Mouse (Mus musculus): ENCODE measurements around the gene Cfhr2. TPM values are rescaled to one million over a fixed set of nuclear protein-coding genes. Genes with fewer than 3 reads are reported as not detected.
"Not testable (repeated sequence)": the region's sequence is repeated elsewhere in the genome, so short reads cannot be mapped to it uniquely, and the experiment has no call there.

The Cfhr2 gene
- 0.09 TPM in 1 of 2 replicates, not detected in the other for polyA plus RNA-seq (2015; fragmentation: Nextera tagmentation; extraction: Ambion mirVana)

DNA sequence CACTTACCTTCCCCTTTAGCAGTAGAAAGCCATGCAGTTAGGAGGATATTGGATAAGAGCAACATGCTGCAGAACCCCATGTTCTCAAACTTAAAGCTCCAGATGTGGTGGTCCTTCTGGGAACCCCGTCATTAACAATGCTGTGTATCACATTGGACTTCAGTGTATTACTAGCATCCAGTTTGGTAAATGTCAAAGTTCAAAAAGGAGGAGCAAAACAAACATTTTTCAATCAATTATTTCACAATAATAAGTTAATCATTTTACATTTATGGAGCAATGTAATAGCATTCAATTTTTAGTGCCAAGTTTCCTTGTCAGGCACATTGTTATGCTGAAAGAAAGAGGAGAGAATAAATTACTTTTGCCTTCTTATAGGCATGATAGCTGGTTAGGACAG lies at the start of gene Cfhr2:
Cfhr2 (minus strand) TSS at position 155 of the 400 bp plus-strand sequence.
- Histone ChIP-seq H3K36me3 (ENCODE audit: control insufficient read depth, insufficient read depth) (no peaks in the 10 kb centered on the region), H3K4me2 (ENCODE audit: low read depth, low read length) (no peak within 1 kb of the TSS), H3K27ac (ENCODE audit: low read length) (no peak within 1 kb of the TSS), H3K4me1 (ENCODE audit: control insufficient read depth, insufficient read depth, low read length) (no peaks in the 10 kb centered on the region), H3K9me3 (replicated peaks; ENCODE audit: control insufficient read depth, low read length) (no peaks in the 10 kb centered on the region), H3K9ac (ENCODE audit: low read length) (no peak within 1 kb of the TSS), H3K4me3 (ENCODE audit: low read length) (no peak within 1 kb of the TSS), H3K27me3 (ENCODE audit: control insufficient read depth, insufficient read depth, low read length) (no peaks in the 10 kb centered on the region)
- 69% methylated on average over 1 of the region's 1 CpGs for WGBS
- ATAC-seq (replicated peaks; ENCODE audit: extremely low read depth, insufficient read depth, low FRiP score): no peak

DNA sequence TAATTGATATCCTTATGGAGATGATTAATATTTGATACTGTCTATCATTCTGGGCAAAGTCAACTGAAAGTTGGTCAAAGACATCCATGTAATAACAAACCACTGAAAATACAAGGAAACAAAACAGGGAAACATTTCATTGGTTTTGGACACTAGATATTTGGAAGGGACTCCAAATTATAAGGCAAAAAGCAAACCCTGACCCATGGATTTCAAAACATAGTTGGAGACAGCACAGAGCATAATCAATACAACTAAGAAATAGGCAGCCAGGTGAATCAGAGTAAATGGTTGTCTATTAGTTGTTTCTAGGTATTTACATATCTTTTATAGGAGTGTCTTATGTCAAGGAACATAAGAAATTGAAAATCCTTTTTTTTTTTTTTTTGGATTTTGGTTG lies 5.2 kb upstream of the Cfhr2 start:
- no peaks in the 10 kb centered on the region for H3K27me3 ChIP-seq (ENCODE audit: control insufficient read depth, insufficient read depth, low read length)
- no peak overlapping the region for H3K4me2 ChIP-seq (ENCODE audit: low read depth, low read length)
- no peaks in the 10 kb centered on the region for H3K4me1 ChIP-seq (ENCODE audit: control insufficient read depth, insufficient read depth, low read length)
- no peaks in the 10 kb centered on the region for H3K36me3 ChIP-seq (ENCODE audit: control insufficient read depth, insufficient read depth)
- ATAC-seq (replicated peaks; ENCODE audit: extremely low read depth, insufficient read depth, low FRiP score): no peak
- no peaks in the 10 kb centered on the region for H3K9me3 ChIP-seq (replicated peaks; ENCODE audit: control insufficient read depth, low read length)
- H3K4me3 ChIP-seq (ENCODE audit: low read length): no peak overlapping the region
- H3K9ac ChIP-seq (ENCODE audit: low read length): no peak overlapping the region
- no peak overlapping the region for H3K27ac ChIP-seq (ENCODE audit: low read length)

DNA sequence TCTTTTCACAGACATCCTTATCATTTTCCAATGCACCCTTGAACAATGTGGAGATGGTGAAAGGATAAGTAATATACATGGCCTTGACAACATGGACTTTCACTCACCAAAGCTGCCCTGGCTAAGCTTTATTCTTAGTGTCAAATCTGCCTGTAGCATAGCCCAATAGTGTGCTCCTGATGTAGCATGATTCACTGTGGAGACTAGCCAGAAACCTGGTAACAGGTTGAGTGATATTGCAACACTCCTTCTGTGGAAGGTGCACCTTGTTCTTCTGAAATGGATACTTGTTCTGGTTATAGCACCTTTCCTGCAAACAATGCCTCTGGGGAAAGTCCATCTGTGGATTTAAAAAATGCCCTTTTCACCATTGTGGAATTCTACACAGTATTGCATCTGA lies 1.7 kb upstream of the Cfhr2 start:
- Histone ChIP-seq H3K4me2 (ENCODE audit: low read depth, low read length) (no peak overlapping the region), H3K9me3 (replicated peaks; ENCODE audit: control insufficient read depth, low read length) (no peaks in the 10 kb centered on the region), H3K9ac (ENCODE audit: low read length) (no peak overlapping the region), H3K27me3 (ENCODE audit: control insufficient read depth, insufficient read depth, low read length) (no peaks in the 10 kb centered on the region), H3K4me3 (ENCODE audit: low read length) (no peak overlapping the region), H3K4me1 (ENCODE audit: control insufficient read depth, insufficient read depth, low read length) (no peaks in the 10 kb centered on the region), H3K27ac (ENCODE audit: low read length) (no peak overlapping the region), H3K36me3 (ENCODE audit: control insufficient read depth, insufficient read depth) (no peaks in the 10 kb centered on the region)
- no peak for ATAC-seq (replicated peaks; ENCODE audit: extremely low read depth, insufficient read depth, low FRiP score)

DNA sequence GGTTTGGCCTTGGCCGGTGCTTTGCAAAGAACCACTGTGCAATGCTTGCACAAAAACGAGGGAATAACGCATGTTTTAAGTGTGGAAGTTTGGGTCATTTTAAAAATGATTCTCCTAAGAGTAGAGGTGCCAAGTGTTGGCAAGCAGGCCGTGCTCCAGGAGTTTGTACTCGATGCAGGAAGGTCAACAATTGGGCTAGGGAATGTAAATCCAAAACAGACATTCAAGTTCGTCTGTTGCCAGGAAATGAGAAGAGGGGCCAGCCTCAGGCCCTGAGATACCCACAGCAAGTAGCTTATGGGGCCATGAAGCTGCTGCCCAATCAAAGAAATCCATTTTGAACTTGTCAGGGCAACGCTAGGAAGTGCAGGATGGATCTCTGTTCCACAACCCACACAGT lies 18.8 kb downstream of the Cfhr2 start:
- WGBS: 66% methylated on average over 7 of the region's 7 CpGs
- H3K9me3 ChIP-seq (replicated peaks; ENCODE audit: control insufficient read depth, low read length): no peaks in the 10 kb centered on the region; the same call in none of the 2 replicates
- no peak overlapping the region for H3K4me2 ChIP-seq (ENCODE audit: low read depth, low read length)
- H3K36me3 ChIP-seq (ENCODE audit: control insufficient read depth, insufficient read depth): no peaks in the 10 kb centered on the region
- H3K4me3 ChIP-seq (ENCODE audit: low read length): no peak overlapping the region
- no peaks in the 10 kb centered on the region for H3K27me3 ChIP-seq (ENCODE audit: control insufficient read depth, insufficient read depth, low read length)
- H3K9ac ChIP-seq (ENCODE audit: low read length): no peak overlapping the region
- no peak overlapping the region for H3K27ac ChIP-seq (ENCODE audit: low read length)
- no peaks in the 10 kb centered on the region for H3K4me1 ChIP-seq (ENCODE audit: control insufficient read depth, insufficient read depth, low read length)
- ATAC-seq (replicated peaks; ENCODE audit: extremely low read depth, insufficient read depth, low FRiP score): no peak

- H3K36me3 ChIP-seq (ENCODE audit: control insufficient read depth, insufficient read depth): no peaks in the 10 kb centered on the region
- H3K4me1 ChIP-seq (ENCODE audit: control insufficient read depth, insufficient read depth, low read length): no peaks in the 10 kb centered on the region
- H3K4me2 ChIP-seq (ENCODE audit: low read depth, low read length): no peak overlapping the region
- ATAC-seq (replicated peaks; ENCODE audit: extremely low read depth, insufficient read depth, low FRiP score): no peak
- no peaks in the 10 kb centered on the region for H3K27me3 ChIP-seq (ENCODE audit: control insufficient read depth, insufficient read depth, low read length)
- no peak overlapping the region for H3K9ac ChIP-seq (ENCODE audit: low read length)
- no peaks in the 10 kb centered on the region; the same call in none of the 2 replicates for H3K9me3 ChIP-seq (replicated peaks; ENCODE audit: control insufficient read depth, low read length)
- no peak overlapping the region for H3K27ac ChIP-seq (ENCODE audit: low read length)
- WGBS: 92% methylated on average over 2 of the region's 2 CpGs
- no peak overlapping the region for H3K4me3 ChIP-seq (ENCODE audit: low read length)
Measured at GRCm38 (mm10) chr1:139839290-139839689, 19.2 kb downstream of the Cfhr2 start.

DNA sequence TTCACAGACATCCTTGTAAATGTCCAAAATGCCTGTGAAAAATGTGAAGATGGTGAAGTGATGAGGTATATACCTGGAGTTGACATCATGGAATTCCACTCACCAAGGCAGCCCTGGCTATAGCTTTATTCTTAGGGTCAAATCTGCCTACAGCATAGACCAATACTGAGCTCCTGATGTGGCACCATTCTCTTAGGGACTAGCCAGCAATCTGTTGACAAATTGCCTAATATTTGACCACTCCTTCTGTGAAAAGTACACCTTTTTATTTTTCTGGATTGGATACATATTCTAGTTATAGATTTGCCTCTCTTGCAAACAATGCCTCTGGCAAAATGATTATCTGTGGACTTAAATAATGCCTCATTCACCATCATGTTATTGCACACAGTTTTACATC lies 49.9 kb downstream of the Cfhr2 start:
- no peaks in the 10 kb centered on the region for H3K4me1 ChIP-seq (ENCODE audit: control insufficient read depth, insufficient read depth, low read length)
- no peak for ATAC-seq (replicated peaks; ENCODE audit: extremely low read depth, insufficient read depth, low FRiP score)
- H3K27ac ChIP-seq (ENCODE audit: low read length): no peak overlapping the region
- H3K27me3 ChIP-seq (ENCODE audit: control insufficient read depth, insufficient read depth, low read length): no peaks in the 10 kb centered on the region
- no peak overlapping the region for H3K4me3 ChIP-seq (ENCODE audit: low read length)
- no peaks in the 10 kb centered on the region for H3K36me3 ChIP-seq (ENCODE audit: control insufficient read depth, insufficient read depth)
- no peak overlapping the region for H3K4me2 ChIP-seq (ENCODE audit: low read depth, low read length)
- no peaks in the 10 kb centered on the region for H3K9me3 ChIP-seq (replicated peaks; ENCODE audit: control insufficient read depth, low read length)
- H3K9ac ChIP-seq (ENCODE audit: low read length): no peak overlapping the region

- no peaks in the 10 kb centered on the region for H3K27me3 ChIP-seq (ENCODE audit: control insufficient read depth, insufficient read depth, low read length)
- no peaks in the 10 kb centered on the region for H3K4me1 ChIP-seq (ENCODE audit: control insufficient read depth, insufficient read depth, low read length)
- H3K36me3 ChIP-seq (ENCODE audit: control insufficient read depth, insufficient read depth): no peaks in the 10 kb centered on the region
- H3K4me2 ChIP-seq (ENCODE audit: low read depth, low read length): no peak within 1 kb of the TSS
- ATAC-seq (replicated peaks; ENCODE audit: extremely low read depth, insufficient read depth, low FRiP score): no peak
- no peak within 1 kb of the TSS for H3K27ac ChIP-seq (ENCODE audit: low read length)
- whole genome bisulfite sequencing: 96% methylated on average over 1 of the region's 1 CpGs
- no peaks in the 10 kb centered on the region for H3K9me3 ChIP-seq (replicated peaks; ENCODE audit: control insufficient read depth, low read length)
- no peak within 1 kb of the TSS for H3K4me3 ChIP-seq (ENCODE audit: low read length)
- H3K9ac ChIP-seq (ENCODE audit: low read length): no peak within 1 kb of the TSS
Measured at GRCm38 (mm10) chr1:139781143-139781542, 77.4 kb downstream of the Cfhr2 start, which contains the start of gene Gm4788. Gene Gm4788 (minus strand): TSS chr1:139781243.

GRCm38 (mm10) chr1:139769913-139770312 lies 88.6 kb downstream of the Cfhr2 start:
- H3K9me3 ChIP-seq (replicated peaks; ENCODE audit: control insufficient read depth, low read length); H3K27me3 ChIP-seq (ENCODE audit: control insufficient read depth, insufficient read depth, low read length); H3K4me2 ChIP-seq (ENCODE audit: low read depth, low read length); H3K4me1 ChIP-seq (ENCODE audit: control insufficient read depth, insufficient read depth, low read length); H3K9ac ChIP-seq (ENCODE audit: low read length); ATAC-seq (replicated peaks; ENCODE audit: extremely low read depth, insufficient read depth, low FRiP score); H3K27ac ChIP-seq (ENCODE audit: low read length); H3K36me3 ChIP-seq (ENCODE audit: control insufficient read depth, insufficient read depth); H3K4me3 ChIP-seq (ENCODE audit: low read length): not testable (repeated sequence)
- 72% methylated on average over 3 of the region's 3 CpGs for WGBS

All from heart, embryonic 16.5 days (tissue).